Mouse (Mus musculus): ENCODE data around the gene Chp1. TPM values are rescaled to one million over a fixed set of nuclear protein-coding genes. Genes with fewer than 3 reads are reported as not detected.
"Not testable (repeated sequence)": the region's sequence is repeated elsewhere in the genome, so short reads cannot be mapped to it uniquely, and the experiment has no call there.

Chp1 gene
- polyA plus RNA-seq (2016; fragmentation: Nextera tagmentation; extraction: Ambion mirVana), result 62.3 and 68.2 TPM in 2 replicates

DNA sequence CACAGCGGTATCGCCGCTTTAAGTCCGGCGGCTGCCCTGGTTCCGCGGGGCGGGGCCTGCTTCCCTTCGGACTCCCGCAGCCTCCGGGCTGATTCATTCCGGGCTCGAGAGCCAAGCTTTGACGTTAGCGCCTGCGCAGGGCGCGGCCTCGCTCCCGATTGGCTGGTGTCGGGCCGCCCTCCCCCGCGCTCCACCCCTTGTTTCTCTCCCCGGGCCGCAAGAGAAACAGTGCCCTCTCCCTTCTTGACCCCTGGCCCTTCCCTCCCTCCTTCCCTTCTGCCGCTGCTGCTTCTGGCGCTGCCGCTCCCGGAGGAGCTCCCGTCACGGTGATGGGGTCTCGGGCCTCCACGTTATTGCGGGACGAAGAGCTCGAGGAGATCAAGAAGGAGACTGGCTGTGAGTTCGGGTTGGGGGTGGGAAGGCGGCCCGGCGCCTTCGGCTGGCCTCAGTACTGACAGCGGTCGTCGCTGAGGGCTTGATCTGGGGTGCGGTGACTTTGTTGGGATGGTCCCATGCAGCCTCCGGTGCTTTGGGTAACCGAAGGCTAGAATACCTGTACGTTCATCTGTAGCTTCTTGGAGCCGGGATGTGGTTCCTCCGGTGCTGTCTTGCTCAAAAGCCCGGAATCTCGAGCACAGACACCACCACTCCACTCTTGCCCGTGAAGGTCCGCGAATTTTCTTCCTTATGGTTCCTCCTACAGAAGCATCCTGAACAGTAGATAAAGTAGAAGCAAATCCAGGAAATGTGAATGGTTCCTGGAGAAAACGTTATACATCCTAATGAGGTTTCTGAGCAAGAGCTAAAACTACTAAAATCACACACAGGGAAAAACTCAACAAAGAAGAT is at the start of gene Chp1, which contains the start of gene Exd1:
Gene Chp1, plus strand, starts transcription at position 176 of the 849 bp plus-strand sequence.
Gene Exd1, minus strand, starts transcription at position 106 of the 849 bp plus-strand sequence.
- ATAC-seq (ENCODE audit: low FRiP score, low read depth), result peak; percentile 98
- WGBS, result under 1% methylated on average over 57 of the region's 57 CpGs
- peak within 1 kb of the TSS; percentile 74 for H3K4me2 ChIP-seq (replicated peaks)

GRCm38 (mm10) chr2:119498859-119499258 is 48.6 kb upstream of the Chp1 start:
- Histone ChIP-seq H3K27me3 (replicated peaks) (no peaks in the 10 kb centered on the region), H3K9ac (no peak overlapping the region), H3K4me1 (no peaks in the 10 kb centered on the region), H3K9me3 (no peaks in the 10 kb centered on the region), H3K4me3 (no peak overlapping the region), H3K27ac (no peak overlapping the region), H3K4me2 (replicated peaks) (no peak overlapping the region), H3K36me3 (no peaks in the 10 kb centered on the region)
- 91% methylated on average over 2 of the region's 2 CpGs for WGBS
- ATAC-seq (ENCODE audit: low FRiP score, low read depth), result no peak

More for the DNA sequence above, at the start of gene Chp1, which contains the start of gene Exd1:
- Histone ChIP-seq H3K27me3 (replicated peaks) (no peaks in the 10 kb centered on the region), H3K4me3 (peak within 1 kb of the TSS; percentile 78), H3K4me1 (peaks cover 14% of the 10 kb centered on the region), H3K9ac (peak within 1 kb of the TSS; percentile 78), H3K36me3 (no peaks in the 10 kb centered on the region), H3K27ac (peak within 1 kb of the TSS; percentile 62), H3K9me3 (no peaks in the 10 kb centered on the region)

- H3K4me2 ChIP-seq (replicated peaks), result no peak overlapping the region
- H3K27ac ChIP-seq, result no peak overlapping the region
- no peaks in the 10 kb centered on the region for H3K4me1 ChIP-seq
- no peak overlapping the region for H3K9ac ChIP-seq
- H3K27me3 ChIP-seq (replicated peaks), result no peaks in the 10 kb centered on the region
- 79% methylated on average over 2 of the region's 2 CpGs for WGBS
- no peak for ATAC-seq (ENCODE audit: low FRiP score, low read depth)
- H3K9me3 ChIP-seq, result no peaks in the 10 kb centered on the region
- no peaks in the 10 kb centered on the region for H3K36me3 ChIP-seq
- H3K4me3 ChIP-seq, result no peak overlapping the region
Measured at GRCm38 (mm10) chr2:119500965-119501652, 46.4 kb upstream of the Chp1 start.

DNA sequence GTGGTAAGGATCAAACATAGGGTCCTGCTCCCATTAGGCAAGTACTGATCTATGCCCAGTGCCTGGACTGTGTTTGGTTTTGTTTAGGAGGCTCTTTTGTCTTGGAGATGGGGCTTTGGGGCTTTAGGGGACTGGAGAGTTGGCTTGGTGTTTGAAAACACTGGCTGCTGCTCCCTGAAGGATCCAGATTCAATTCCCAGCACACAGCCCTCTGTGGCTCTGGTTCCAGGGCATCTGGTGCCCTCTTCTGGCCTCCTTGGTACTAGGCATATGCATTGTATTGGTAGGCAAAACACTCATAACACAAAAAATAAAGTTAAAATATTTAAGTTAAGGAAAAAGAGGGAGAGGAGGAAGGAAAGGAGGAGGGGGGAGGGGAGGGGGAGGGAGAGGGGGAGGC is 40.4 kb upstream of the Chp1 start:
- Histone ChIP-seq H3K27ac (no peak overlapping the region), H3K4me3 (no peak overlapping the region), H3K9me3 (no peaks in the 10 kb centered on the region), H3K4me2 (replicated peaks) (no peak overlapping the region), H3K36me3 (no peaks in the 10 kb centered on the region), H3K9ac (no peak overlapping the region), H3K27me3 (replicated peaks) (no peaks in the 10 kb centered on the region), H3K4me1 (no peaks in the 10 kb centered on the region)
- ATAC-seq (ENCODE audit: low FRiP score, low read depth), result no peak

DNA sequence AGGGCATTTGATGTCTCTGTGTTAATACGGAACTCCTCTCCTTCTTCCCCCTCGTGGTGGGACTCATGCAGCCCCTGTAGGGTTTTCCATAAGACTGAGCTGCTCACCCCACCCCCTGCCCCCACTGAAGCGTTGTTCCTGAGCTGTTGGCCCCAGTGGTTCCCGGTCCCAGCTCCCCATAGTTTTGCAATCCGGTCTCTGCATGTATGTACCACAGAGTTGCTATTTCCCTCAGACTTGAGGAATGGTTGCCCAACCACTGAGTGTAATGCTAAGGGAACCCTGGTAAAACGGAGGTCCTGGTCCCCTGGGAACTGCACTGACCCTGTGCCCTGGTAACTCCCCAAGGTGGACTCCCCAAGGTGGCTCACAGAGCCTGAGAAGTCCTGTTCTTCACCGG is 39.0 kb upstream of the Chp1 start:
- not testable (repeated sequence) for H3K4me3 ChIP-seq; H3K4me2 ChIP-seq (replicated peaks); H3K9ac ChIP-seq; H3K4me1 ChIP-seq; H3K36me3 ChIP-seq; ATAC-seq (ENCODE audit: low FRiP score, low read depth); H3K9me3 ChIP-seq; H3K27ac ChIP-seq; H3K27me3 ChIP-seq (replicated peaks)
- WGBS, result 71% methylated on average over 7 of the region's 7 CpGs

DNA sequence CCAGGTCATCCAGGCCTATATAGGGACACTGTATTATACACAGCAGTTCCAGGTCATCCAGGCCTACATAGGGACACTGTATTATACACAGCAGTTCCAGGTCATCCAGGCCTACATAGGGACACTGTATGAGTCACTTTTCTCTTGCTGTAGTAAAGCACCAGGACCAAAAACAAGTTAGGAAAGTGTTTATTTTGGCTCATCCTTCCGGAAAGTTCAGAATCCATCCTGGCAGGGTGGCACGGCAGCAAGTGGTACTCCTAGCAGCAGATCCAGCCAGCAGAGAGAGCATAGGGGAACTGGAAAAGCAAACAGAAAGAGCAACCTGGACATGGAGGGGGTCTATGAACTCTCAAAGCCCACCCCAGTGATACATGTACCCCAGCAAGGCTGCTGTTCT is 36.6 kb upstream of the Chp1 start:
- H3K4me2 ChIP-seq (replicated peaks), result no peak overlapping the region
- no peaks in the 10 kb centered on the region for H3K27me3 ChIP-seq (replicated peaks)
- WGBS, result 88% methylated on average over 2 of the region's 2 CpGs
- no peaks in the 10 kb centered on the region for H3K4me1 ChIP-seq
- H3K27ac ChIP-seq, result no peak overlapping the region
- ATAC-seq (ENCODE audit: low FRiP score, low read depth), result no peak
- H3K9ac ChIP-seq, result no peak overlapping the region
- no peak overlapping the region for H3K4me3 ChIP-seq
- no peaks in the 10 kb centered on the region for H3K36me3 ChIP-seq
- no peaks in the 10 kb centered on the region for H3K9me3 ChIP-seq

DNA sequence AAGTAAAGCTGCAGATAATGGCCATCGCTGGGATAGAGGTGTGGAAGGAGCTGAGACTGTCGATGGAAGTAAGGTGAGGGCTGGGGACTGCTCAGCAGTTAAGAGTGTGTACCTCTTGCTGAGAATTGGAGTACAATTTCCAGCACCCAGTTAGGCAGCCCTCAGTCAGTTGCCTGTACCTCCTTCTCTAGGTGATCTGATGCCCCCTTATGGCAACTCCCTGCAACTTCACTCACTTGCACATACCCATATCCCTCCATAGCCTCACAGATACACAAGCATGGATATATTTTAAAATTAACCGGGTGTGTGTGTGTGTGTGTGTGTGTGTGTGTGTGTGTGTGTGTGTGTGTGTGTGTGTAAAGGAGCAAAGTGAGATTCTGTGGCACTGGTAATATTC is 35.2 kb upstream of the Chp1 start:
- Histone ChIP-seq H3K27me3 (replicated peaks) (no peaks in the 10 kb centered on the region), H3K36me3 (no peaks in the 10 kb centered on the region), H3K4me1 (no peaks in the 10 kb centered on the region), H3K4me2 (replicated peaks) (no peak overlapping the region), H3K9ac (no peak overlapping the region), H3K4me3 (no peak overlapping the region), H3K9me3 (no peaks in the 10 kb centered on the region), H3K27ac (no peak overlapping the region)
- ATAC-seq (ENCODE audit: low FRiP score, low read depth), result no peak
- WGBS, result 78% methylated on average over 3 of the region's 3 CpGs

GRCm38 (mm10) chr2:119514026-119514522 is 33.4 kb upstream of the Chp1 start:
- ATAC-seq (ENCODE audit: low FRiP score, low read depth), result no peak
- 89% methylated on average over 3 of the region's 3 CpGs for WGBS
- Histone ChIP-seq H3K4me1 (no peaks in the 10 kb centered on the region), H3K27me3 (replicated peaks) (no peaks in the 10 kb centered on the region), H3K4me2 (replicated peaks) (no peak overlapping the region), H3K4me3 (no peak overlapping the region), H3K27ac (no peak overlapping the region), H3K9me3 (no peaks in the 10 kb centered on the region), H3K9ac (no peak overlapping the region), H3K36me3 (no peaks in the 10 kb centered on the region)

DNA sequence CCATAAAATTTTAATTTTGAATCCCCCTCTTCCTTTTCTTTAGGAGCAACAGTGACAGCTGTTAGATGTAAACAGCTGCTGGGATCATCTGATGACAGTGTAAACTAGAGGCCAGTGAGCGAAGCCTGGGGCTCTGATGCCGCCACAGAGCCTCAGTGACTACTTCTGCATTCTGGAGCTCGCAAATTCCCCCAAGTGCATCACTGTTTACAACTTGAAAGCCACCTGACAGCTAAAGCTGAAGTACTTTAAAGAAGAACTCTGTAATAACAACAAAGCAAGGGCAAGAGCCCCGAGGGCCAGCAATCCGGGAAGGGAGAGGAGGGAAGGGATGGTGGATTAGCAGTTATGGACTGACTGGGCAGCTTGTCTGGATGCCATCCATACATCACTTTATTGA is 30.7 kb upstream of the Chp1 start:
- no peak overlapping the region for H3K4me2 ChIP-seq (replicated peaks)
- no peak overlapping the region for H3K9ac ChIP-seq
- no peaks in the 10 kb centered on the region for H3K36me3 ChIP-seq
- WGBS, result 58% methylated on average over 5 of the region's 5 CpGs
- no peaks in the 10 kb centered on the region for H3K9me3 ChIP-seq
- no peak overlapping the region for H3K4me3 ChIP-seq
- no peak overlapping the region for H3K27ac ChIP-seq
- ATAC-seq (ENCODE audit: low FRiP score, low read depth), result no peak
- no peaks in the 10 kb centered on the region for H3K27me3 ChIP-seq (replicated peaks)
- H3K4me1 ChIP-seq, result no peaks in the 10 kb centered on the region

DNA sequence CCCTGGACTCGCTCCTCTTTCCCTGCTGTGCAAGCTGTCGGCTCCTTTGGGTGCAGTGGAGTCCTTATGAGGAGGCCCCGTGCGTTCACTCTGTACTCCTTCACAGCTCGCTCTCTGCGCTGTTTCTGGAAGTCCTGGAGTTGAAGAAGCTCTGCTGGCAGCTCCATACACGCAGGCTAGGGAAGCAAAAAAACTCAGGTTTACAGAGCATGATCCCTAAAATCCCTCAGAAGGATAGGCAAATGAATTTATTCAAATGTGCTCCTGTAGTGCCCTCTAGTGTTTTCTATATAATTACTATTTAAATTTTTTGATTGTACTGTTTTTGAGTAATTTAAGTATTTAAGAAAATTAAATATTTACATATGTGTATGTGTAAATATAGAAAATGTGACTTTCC is 26.9 kb upstream of the Chp1 start:
- H3K27me3 ChIP-seq (replicated peaks), result no peaks in the 10 kb centered on the region
- no peak overlapping the region for H3K4me2 ChIP-seq (replicated peaks)
- ATAC-seq (ENCODE audit: low FRiP score, low read depth), result no peak
- no peak overlapping the region for H3K27ac ChIP-seq
- 81% methylated on average over 7 of the region's 7 CpGs for WGBS
- H3K4me3 ChIP-seq, result no peak overlapping the region
- H3K4me1 ChIP-seq, result no peaks in the 10 kb centered on the region
- no peak overlapping the region for H3K9ac ChIP-seq
- H3K36me3 ChIP-seq, result no peaks in the 10 kb centered on the region
- no peaks in the 10 kb centered on the region for H3K9me3 ChIP-seq

DNA sequence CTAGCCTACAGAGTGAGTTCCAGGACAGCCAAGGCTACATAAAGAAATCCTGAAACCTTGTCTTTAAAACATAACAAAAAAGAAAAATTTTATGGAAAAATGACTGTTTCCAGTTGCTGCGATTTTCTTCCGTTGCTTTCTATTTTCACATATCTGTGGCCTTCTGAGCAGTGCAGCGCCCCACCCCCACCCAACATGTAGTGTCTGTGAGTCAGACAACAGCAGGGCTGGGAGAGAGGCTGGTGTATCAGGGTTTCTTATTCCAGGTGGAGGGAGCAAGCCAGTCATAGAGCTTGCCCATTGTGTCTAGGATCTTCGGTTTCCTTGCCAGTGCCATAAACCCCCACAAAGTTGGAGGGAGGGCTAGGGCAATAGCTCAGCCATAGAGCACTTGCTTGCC is 23.7 kb upstream of the Chp1 start:
- no peak overlapping the region for H3K4me2 ChIP-seq (replicated peaks)
- no peaks in the 10 kb centered on the region for H3K4me1 ChIP-seq
- H3K9ac ChIP-seq, result no peak overlapping the region
- H3K9me3 ChIP-seq, result no peaks in the 10 kb centered on the region
- H3K4me3 ChIP-seq, result no peak overlapping the region
- WGBS, result 73% methylated on average over 4 of the region's 4 CpGs
- no peaks in the 10 kb centered on the region for H3K36me3 ChIP-seq
- no peaks in the 10 kb centered on the region for H3K27me3 ChIP-seq (replicated peaks)
- no peak for ATAC-seq (ENCODE audit: low FRiP score, low read depth)
- H3K27ac ChIP-seq, result no peak overlapping the region

DNA sequence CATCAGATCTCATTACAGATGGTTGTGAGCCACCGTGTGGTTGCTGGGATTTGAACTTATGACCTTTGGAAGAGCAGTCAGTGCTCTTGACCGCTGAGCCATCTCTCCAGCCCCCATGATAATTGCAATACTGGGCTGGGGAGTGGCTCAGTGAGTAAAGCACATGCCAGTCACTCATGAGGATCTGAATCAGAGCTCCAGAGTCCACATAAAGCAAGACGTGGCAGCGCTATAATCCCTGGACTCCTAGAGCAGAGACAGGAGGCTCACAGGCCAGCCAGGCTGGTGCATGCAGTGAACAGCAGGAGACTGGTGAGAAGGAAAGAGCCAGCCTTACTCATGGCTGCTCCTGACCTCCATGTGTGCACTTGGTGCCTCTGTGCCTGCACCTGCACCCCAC is 22.1 kb upstream of the Chp1 start:
- Histone ChIP-seq H3K4me1 (no peaks in the 10 kb centered on the region), H3K9ac (no peak overlapping the region), H3K4me2 (replicated peaks) (no peak overlapping the region), H3K27ac (no peak overlapping the region), H3K36me3 (no peaks in the 10 kb centered on the region), H3K27me3 (replicated peaks) (no peaks in the 10 kb centered on the region), H3K4me3 (no peak overlapping the region), H3K9me3 (no peaks in the 10 kb centered on the region)
- 50% methylated on average over 4 of the region's 4 CpGs for WGBS
- no peak for ATAC-seq (ENCODE audit: low FRiP score, low read depth)

All from neural tube, embryonic 12.5 days (tissue).